Mouse (Mus musculus) A20 (cell line): ENCODE data around the gene Coro1b.

Source experiments
- DNase-seq: peaks from one replicate; pipeline ENCODE4 v3.0.0-alpha.2; 2011; ENCODE audit warnings: low read depth, low spot score

Gene Coro1b

DNA sequence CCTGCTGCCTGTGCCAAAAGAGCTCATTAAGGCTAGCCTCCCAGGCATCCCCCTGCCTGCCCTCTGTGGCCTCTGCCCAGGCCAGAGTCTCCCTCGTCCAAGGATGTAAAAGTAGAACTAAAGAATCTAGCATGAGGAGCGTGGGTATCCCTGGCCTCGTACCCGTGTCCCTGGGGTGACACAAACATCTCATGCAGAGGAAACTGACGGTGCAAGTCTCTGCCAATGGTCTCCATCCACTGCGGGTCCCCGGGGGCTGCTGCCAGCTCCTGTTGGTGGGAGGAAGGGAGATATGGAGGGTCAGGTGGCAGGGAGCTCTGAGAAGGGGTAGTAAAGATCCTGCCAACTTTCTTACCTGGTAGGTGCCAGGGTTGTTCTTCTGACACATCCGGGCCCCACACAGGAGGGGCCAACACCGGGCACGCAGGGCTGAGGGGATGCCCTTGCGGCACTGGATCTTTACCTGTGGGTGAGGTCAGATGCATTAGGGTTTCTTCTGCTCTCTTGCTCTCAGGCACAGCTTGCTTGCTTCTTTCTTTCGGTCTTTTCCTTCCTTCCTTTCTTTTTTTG lies 40.7 kb downstream of the Coro1b start:
- DNase-seq = no peak

DNA sequence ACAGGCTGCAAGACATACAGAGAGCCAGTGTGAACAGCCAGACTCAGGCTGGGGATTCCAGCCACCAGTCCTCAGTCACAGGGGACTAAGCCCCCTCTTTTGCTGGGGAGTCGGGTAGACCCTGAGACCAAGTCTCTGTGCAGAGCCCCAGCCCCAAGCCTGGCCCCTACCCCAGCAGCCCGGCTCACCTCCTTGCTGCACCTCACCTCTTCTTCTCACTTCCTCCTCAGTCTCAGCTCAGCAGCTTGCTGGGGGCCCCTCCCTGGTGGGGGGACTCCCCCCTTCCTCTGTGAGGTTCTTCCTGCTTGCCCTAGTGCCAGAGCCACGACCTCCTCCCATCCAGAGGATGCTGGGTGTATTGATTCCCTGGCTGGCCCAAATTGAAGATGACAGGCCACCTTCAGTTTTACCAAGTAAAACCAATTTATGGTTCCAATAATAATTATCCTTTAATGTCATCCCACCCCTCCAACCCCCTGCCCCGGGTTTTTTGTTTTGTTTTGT lies 42.5 kb downstream of the Coro1b start, which contains the start of gene Tbc1d10c:
Gene Tbc1d10c, minus strand, starts transcription at position 454 of the 504 bp plus-strand sequence.
- peak; percentile 92 for DNase-seq

DNA sequence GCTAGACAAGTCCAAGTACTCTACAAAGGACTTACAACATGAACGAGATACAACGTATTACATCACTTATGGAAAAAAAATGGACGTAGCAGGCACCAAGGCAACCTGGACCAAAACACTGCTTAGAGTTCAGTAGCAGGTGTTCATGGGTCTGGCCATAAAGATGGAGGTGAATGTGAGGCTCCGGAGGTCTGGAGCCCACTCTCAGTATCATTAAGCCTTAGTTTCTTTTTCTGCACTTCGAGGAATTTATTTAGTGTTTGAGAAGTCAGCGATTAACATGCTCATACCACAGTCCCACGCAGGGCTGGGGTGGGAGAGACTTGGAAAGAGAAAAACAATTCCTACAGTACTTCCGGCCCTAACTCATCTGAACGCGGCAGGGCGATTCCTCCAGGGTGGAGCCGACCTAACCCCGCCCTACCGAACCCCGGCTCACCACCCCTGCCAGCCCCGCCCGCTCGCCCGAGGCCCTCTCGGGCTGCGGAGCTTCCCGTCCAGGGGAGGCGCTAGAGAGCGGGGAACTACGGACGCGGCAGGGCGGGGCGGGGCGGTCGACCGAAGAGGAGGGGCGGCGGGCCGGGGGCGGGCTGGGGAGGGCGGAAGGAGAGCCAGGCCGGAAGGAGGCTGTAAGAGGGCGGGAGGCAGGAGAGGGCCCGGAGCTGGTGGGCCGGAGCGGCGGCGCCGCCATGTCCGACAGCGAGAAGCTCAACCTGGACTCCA lies 43.3 kb downstream of the Coro1b start, which contains the start of gene Ppp1ca:
Gene Ppp1ca, plus strand, starts transcription at position 538 of the 723 bp plus-strand sequence.
- peak; percentile 98 for DNase-seq

DNA sequence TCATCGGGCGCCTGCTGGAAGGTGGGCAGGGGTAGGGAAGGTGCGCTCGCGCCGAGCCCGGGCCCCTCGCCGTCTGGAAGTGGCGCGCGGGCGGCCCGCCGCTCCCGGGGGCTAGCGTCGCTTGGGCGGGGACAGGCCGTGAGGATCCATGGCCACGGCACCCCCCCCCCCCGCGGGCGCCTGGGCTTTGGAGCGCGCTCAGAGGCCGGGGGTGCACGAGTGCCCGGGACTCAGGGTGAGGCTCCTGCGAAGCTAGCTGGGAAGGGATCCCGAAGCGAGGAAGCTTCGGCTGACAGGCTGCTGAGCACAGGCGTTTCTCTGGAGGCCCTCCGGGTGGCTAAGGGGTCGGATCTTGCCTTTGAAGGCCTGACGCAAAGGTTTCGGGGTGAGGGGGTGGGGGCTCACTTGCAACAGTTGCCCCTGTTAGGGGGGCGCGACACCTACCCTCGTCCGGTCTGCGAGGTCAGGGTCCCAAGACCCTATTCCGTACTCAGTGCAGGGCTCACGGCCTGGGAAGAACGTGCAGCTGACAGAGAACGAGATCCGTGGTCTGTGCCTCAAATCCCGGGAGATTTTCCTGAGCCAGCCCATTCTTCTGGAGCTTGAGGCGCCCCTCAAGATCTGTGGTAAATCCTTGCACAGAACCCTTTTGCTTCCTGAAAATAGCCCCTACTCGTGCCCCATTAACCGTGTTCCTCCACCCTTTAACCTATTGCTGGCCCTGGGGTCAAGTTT lies 44.0 kb downstream of the Coro1b start:
- peak; percentile 40 for DNase-seq

DNA sequence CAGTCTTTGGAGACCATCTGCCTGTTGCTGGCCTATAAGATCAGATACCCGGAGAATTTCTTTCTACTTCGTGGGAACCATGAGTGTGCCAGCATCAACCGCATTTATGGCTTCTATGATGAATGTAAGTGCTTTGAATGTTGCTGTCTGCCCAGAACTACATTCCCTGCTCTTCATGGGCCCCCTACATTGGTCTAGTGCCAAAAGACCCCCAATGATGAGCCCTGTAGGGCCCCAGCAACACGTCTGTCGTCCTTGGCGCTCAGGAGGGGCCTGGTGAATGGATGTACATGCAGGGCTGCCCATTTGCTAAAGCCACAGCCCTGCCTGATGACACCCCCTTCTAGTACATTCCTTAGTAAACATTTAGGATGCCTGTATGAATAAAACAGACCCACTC lies 44.7 kb downstream of the Coro1b start:
- DNase-seq = no peak

DNA sequence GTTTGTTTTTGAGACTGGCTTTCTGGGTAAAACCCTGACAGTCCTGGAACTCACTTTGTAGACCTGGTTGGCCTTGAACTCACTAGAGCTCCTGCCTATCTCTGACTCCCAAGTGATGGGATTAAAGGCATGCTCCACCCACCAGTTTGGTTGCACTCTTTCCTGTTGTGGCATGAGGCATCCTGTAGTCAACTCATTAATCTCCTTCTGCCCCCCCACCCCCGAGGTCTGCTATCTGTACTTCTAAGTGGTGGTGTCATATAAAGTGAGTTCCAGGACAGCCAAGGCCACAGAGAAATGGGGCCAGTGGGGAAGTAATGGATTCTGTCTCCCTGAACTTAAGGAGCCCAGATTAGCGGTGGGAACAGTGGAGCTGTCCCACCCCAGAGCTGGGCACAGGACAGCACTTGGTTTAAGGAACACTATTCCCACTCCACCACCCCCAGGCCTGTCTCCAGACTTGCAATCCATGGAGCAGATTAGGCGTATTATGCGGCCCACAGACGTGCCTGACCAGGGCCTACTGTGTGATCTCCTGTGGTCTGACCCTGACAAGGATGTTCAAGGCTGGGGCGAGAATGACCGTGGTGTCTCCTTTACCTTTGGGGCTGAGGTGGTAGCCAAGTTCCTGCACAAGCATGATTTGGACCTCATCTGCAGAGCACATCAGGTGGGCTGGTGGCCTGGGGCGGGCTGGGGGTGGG lies 45.8 kb downstream of the Coro1b start:
- no peak for DNase-seq

DNA sequence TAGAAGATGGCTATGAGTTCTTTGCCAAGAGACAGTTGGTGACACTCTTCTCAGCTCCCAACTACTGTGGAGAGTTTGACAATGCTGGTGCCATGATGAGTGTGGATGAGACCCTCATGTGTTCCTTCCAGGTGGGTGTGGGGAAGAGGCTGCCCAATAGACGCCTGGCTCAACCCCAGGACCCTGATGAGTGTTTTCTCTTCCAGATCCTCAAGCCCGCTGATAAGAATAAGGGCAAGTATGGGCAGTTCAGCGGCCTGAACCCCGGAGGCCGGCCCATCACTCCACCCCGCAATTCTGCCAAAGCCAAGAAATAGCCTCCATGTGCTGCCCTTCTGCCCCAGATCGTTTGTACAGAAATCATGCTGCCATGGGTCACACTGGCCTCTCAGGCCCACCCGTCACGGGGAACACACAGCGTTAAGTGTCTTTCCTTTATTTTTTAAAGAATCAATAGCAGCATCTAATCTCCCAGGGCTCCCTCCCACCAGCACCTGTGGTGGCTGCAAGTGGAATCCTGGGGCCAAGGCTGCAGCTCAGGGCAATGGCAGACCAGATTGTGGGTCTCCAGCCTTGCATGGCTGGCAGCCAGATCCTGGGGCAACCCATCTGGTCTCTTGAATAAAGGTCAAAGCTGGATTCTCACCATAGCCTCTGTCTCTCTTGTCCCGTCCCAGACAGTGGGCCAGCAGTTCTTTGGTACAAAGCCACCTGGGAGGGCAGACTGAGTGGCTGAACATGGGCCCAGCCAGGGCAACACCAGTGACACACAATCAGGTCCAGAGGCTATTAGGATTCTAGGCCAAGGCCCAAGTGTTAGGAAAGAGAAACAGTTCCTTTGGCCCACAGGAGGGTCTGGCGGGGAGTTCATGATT lies 46.6 kb downstream of the Coro1b start:
- no peak for DNase-seq

DNA sequence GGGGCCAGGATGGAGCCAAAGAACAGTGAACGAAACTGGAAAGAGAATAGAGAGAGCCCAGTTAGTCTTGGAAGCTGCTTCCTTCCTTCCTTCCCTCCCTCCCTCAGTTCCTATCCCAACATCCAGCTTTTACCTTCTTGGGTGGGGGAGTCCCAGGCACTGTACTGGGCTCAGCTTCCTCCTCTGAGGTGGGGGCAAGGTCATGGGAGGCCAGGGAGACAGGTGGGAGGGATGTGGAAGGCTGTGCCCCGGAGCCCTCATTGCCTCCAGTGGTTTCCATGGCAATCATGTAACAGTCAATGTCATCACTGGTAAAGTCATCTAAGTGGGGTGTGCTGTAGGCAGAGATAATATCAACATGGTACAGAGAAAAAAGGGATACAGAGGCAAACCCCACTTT lies 47.6 kb downstream of the Coro1b start:
- no peak for DNase-seq

DNA sequence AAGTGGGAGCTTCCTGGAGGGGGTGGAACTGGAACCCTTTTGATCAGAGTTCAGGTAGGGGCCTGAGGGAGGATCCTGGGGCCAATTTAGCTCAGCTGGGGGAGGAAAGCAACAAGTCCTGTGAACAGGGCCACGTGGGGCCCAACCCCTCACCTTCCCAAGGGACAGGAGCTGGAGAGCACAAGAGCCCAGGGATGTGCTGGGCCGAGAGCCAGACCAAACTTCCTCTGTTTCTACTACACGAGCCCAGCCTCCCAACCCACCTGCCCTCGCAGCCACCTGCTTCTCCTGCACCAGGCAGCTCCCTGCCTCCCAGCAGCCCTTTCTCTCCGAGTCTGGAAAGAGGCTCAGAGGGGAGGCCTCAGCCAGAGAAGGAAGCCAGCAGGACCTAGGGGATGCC lies 48.1 kb downstream of the Coro1b start:
- no peak for DNase-seq

DNA sequence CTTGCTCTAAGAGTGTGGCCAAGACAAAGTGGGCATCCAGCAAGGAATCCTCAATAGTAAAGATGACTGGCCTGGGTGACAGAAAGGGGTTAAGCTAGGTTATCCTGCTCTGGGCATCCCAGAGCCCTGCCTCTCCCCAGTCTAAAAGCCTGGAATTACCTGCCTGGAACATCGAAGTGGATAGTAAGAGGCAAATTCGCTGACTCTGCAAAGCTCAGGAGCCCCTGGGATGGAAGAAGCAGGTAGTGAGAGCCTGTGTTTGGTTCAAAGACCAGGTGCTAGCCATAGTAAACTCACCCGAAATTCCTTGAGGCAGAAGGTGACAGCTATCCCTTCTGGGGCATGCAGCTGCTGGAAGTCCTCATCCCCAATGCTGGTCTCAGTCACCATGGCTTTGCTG lies 48.8 kb downstream of the Coro1b start:
- DNase-seq = no peak

DNA sequence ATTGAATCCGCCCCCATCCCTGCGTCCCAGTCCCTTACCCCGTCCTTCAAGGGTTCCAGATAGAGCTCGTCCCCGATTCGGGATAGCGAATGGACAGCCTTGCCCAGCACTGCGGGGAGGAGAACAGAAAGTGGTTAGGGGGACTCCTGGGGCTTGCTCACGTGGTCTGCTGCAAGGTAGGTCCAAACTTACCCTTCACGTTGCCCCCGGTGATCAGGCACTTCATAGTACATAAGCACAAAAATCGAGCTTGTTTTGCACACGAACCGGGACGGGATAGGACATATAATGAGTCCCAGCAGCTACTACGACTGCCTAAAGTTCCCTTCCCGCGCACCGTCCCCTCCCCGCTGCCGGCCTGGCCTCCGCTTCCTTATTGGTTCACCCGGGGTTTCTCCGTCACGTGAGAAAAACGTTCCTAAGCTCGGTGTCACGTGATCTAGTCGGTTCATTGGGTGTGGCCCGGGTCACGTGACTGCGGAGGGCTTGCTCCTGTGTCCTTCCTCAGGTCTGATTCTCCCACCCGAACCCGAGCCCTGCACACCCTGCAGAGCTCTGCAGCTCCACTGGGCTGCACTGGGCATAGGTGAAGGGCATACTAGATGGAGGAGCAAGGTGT lies 53.0 kb downstream of the Coro1b start, which contains the start of gene Rad9a:
Gene Rad9a, minus strand, starts transcription at position 372 of the 619 bp plus-strand sequence.
- peak; percentile 97 for DNase-seq

DNA sequence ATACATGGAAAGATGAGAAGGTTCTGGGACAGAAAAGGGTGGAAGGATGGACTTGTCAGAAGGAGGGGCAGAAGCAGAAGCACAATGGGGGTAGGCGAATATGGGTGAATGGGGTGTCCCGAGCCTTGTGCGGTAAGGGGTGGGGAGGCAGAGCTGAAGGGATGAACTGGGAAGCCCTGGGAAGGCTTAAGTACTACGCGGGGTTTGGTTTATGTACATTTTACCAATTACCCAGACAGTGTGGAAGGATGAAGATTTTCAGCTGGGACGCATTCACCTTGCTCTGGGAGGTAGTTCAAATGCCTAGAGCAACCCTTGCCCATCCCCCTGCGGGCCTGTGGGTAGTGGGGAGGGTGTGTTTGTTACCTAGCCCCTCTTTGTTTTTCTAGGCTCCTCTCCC lies 53.7 kb downstream of the Coro1b start:
- no peak for DNase-seq

DNA sequence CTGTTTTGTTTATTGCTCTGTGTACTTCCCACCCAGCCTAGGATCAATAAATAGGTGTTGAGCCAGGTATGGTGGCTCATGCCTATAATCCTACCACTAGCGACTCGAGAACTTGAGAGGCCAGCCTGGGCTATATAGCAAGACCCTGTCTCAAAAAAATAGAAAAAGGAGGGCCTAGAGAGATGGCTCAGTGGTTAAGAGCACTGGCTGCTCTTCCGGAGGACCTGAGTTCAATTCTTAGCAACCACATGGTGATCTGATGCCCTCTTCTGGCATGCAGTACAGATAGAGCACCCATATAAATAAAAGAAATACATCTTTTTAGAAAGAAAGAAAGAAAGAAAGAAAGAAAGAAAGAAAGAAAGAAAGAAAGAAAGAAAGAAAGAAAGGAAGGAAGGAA lies 54.7 kb downstream of the Coro1b start:
- DNase-seq = peak; percentile 52
